Mouse (Mus musculus): Measurements from ENCODE around the gene Mogs.

- TF ChIP-seq CTCF (IDR thresholded peaks at IDR 0.05) = no peak
- TF ChIP-seq EP300 (IDR thresholded peaks at IDR 0.05) = no peak
Measured at GRCm38 (mm10) chr6:83068221-83068620, 47.1 kb upstream of the Mogs start.
